In genomic region chr3:60798862-60799261, GRCm38 (mm10) we compare ENCODE assay signal across 18 mouse cellular contexts.
"Had no signal": no experiment of that assay in that cellular context is flagged by ENCODE, and none has a peak within 500 bp of the region (broad histone marks: within the 10 kb centered on the region; RNA-seq: fewer than 3 reads in every experiment).

No protein-coding gene starts in this region.

- H3K4me3 ChIP-seq: lung, embryonic 15.5 days; midbrain, embryonic 13.5 days; midbrain, embryonic 15.5 days; neural tube, embryonic 12.5 days; stomach, embryonic 15.5 days had no signal

- H3K9me3 ChIP-seq: lung, embryonic 15.5 days; midbrain, embryonic 13.5 days; midbrain, embryonic 15.5 days; neural tube, embryonic 12.5 days; stomach, embryonic 15.5 days had no signal

- H3K4me1 ChIP-seq: lung, embryonic 15.5 days; midbrain, embryonic 13.5 days; midbrain, embryonic 15.5 days; neural tube, embryonic 12.5 days; stomach, embryonic 15.5 days had no signal

- H3K9ac ChIP-seq: liver, embryonic 14.5 days; lung, embryonic 15.5 days; midbrain, embryonic 13.5 days; midbrain, embryonic 15.5 days; neural tube, embryonic 12.5 days; stomach, embryonic 15.5 days had no signal

- ATAC-seq: lung, postnatal 0 days; midbrain, embryonic 13.5 days; midbrain, embryonic 15.5 days had no signal

- H3K27ac ChIP-seq: liver, embryonic 14.5 days; lung, embryonic 15.5 days; macrophage; midbrain, embryonic 13.5 days; midbrain, embryonic 15.5 days; neural tube, embryonic 12.5 days; stomach, embryonic 15.5 days had no signal

- H3K27me3 ChIP-seq: lung, embryonic 15.5 days; midbrain, embryonic 13.5 days; midbrain, embryonic 15.5 days; neural tube, embryonic 12.5 days; stomach, embryonic 15.5 days had no signal

- DNase-seq: lung, adult 2 months; lung, postnatal 14 days; lung, postnatal 36 days; retina, postnatal 1 day; right cerebral cortex, adult 18-20 months; right cerebral cortex, postnatal 14 days; thymus, adult 2 months; thymus, postnatal 25 days; thymus, postnatal 4 days had no signal

- H3K4me2 ChIP-seq: lung, embryonic 15.5 days; midbrain, embryonic 11.5 days; midbrain, embryonic 13.5 days; midbrain, embryonic 15.5 days; neural tube, embryonic 12.5 days; stomach, embryonic 15.5 days had no signal

- H3K36me3 ChIP-seq: lung, embryonic 15.5 days; midbrain, embryonic 13.5 days; midbrain, embryonic 15.5 days; neural tube, embryonic 12.5 days; stomach, embryonic 15.5 days had no signal
